In genomic region chr10:117376580-117377189, GRCm38 (mm10) we compare ENCODE assay signal across 8 mouse cellular contexts. TPM values are rescaled to one million over a fixed set of nuclear protein-coding genes. Genes with fewer than 3 reads are reported as not detected.
DNase-seq lines count a peak whose midpoint lies in the region; ATAC-seq lines count a peak whose summit lies in the region.

No protein-coding gene starts in this region.

- intact Hi-C loops in gastrocnemius, postnatal 14 days (cut with DNase I; ENCODE audit: low total_unique reads) = loop anchor here (10.0 kb wide), 1 partner anchor 58 kb away; no protein-coding TSS in a partner anchor
- intact Hi-C loops in left cerebral cortex, postnatal 10 days (cut with DNase I) = loop anchor here (5.0 kb wide), 1 partner anchor 56 kb away; no protein-coding TSS in a partner anchor

- peak; percentile 91 for ATAC-seq in inflammation-experienced regulatory T-cells, adult 6 months
- peak; percentile 96 for ATAC-seq in megakaryocyte progenitor cell, adult 5-6 weeks (replicated peaks; ENCODE audit: poor library complexity)

- peak; percentile 98 to 99 for DNase-seq in adrenal gland, adult 18-20 months (ENCODE audit: low spot score in 2 of 2)
- DNase-seq in embryo, embryonic 10.5 days (ENCODE audit: low spot score) = peak; percentile 96
- DNase-seq in gastrocnemius, postnatal 14 days = peak; percentile 98
- DNase-seq in left cerebral cortex, postnatal 10 days (ENCODE audit: extremely low spot score in 1 of 2, low spot score in 2 of 2) = peak; percentile 92 to 98
- peak; percentile 97 to 98 for DNase-seq in right cerebral cortex, postnatal 10 days (ENCODE audit: low spot score in 2 of 2)
- DNase-seq in urinary bladder, postnatal 14 days (ENCODE audit: low spot score) = peak; percentile 96

RNA-seq across cellular contexts. Expression of gene Cpsf6, which starts 3.1 kb away (rescaled TPM):
- total RNA-seq in adrenal gland, adult 18-20 months (2021) = 10 to 100 TPM; 79.2 to 79.5 TPM
- 10 to 100 TPM; 25.3 to 29.0 TPM for total RNA-seq in gastrocnemius, postnatal 14 days (2021)
- polyA plus RNA-seq in inflammation-experienced regulatory T-cells, adult 6 months (2017; shearing (Covaris generic)) = 100 to 1,000 TPM; 103 to 132 (median 120) TPM
- 100 to 1,000 TPM; 104 to 110 TPM for total RNA-seq in left cerebral cortex, postnatal 10 days (2021)
- total RNA-seq in megakaryocyte progenitor cell, adult 5-6 weeks (2015) = 103 and 107 TPM in 2 replicates
- total RNA-seq in megakaryocyte progenitor cell, adult 5-6 weeks (2017) = 108 and 138 TPM in 2 replicates

Comparison
In these comparisons a context has a peak if more than half of its experiments do, and no peak if none do; other contexts are left out.
1. Peak in every context shown above with its lines: DNase-seq and ATAC-seq.